Mouse (Mus musculus) kidney, embryonic 14.5 days (tissue): ENCODE data around the gene Bckdha. TPM values are rescaled to one million over a fixed set of nuclear protein-coding genes. Genes with fewer than 3 reads are reported as not detected.

ENCODE experiments used
- ATAC-seq: fragments of 200-750 bp; cut with Nextera tagmentation; 2 replicates; pipeline ENCODE4 v1.8.0; 2017; ENCODE audit warnings: moderate number of reproducible peaks, mild to moderate bottlenecking, moderate TSS enrichment, moderate library complexity; ENCODE audit not compliant: low FRiP score, low TSS enrichment
- H3K27ac ChIP-seq: fragments of 300-500 bp; sonication (generic); 2 replicates; pipeline ENCODE4 v1.5.1; 2014; ENCODE audit warnings: low read depth, mild to moderate bottlenecking, low read length, moderate library complexity, mixed read lengths
- H3K27me3 ChIP-seq: fragments of 300-500 bp; sonication (generic); 2 replicates; pipeline ENCODE4 v1.6.1; 2014; ENCODE audit warnings: mild to moderate bottlenecking, low read length; ENCODE audit not compliant: control insufficient read depth, insufficient read depth
- H3K36me3 ChIP-seq: fragments of 300-500 bp; sonication (generic); 2 replicates; pipeline ENCODE4 v1.6.1; 2014; ENCODE audit warnings: low read length, mixed read lengths; ENCODE audit not compliant: control insufficient read depth, insufficient read depth
- H3K4me1 ChIP-seq: fragments of 300-500 bp; sonication (generic); 2 replicates; pipeline ENCODE4 v1.6.1; 2014; ENCODE audit warnings: low read length, mixed read lengths; ENCODE audit not compliant: control insufficient read depth, insufficient read depth
- H3K4me2 ChIP-seq: fragments of 300-500 bp; sonication (generic); replicated peaks from 2 replicates; pipeline ENCODE4 v1.6.1; 2014; ENCODE audit warnings: low read depth, mild to moderate bottlenecking, low read length
- H3K4me3 ChIP-seq: fragments of 300-500 bp; sonication (generic); 2 replicates; pipeline ENCODE4 v1.5.1; 2014; ENCODE audit warnings: mild to moderate bottlenecking, low read length
- H3K9ac ChIP-seq: fragments of 300-500 bp; sonication (generic); 2 replicates; pipeline ENCODE4 v1.6.1; 2014; ENCODE audit warnings: low read depth, mild to moderate bottlenecking, low read length, moderate library complexity
- H3K9me3 ChIP-seq: fragments of 300-500 bp; sonication (generic); 2 replicates; pipeline ENCODE4 v1.6.1; 2016; ENCODE audit warnings: low read length; ENCODE audit not compliant: control insufficient read depth
- WGBS: fragments of 180-500 bp; shearing (Covaris S2); extraction: QIAGEN DNeasy Blood & Tissue Kit; methylation state at CpG from one replicate; pipeline ENCODE4 v1.1.7; 2014; 5-methylcytosine and 5-hydroxymethylcytosine counted together
- polyA plus RNA-seq: library from polyadenylated mRNA; unstranded; fragments of >200 nt; fragmentation: Nextera tagmentation; extraction: Ambion mirVana; gene quantifications from 2 replicates; pipeline ENCODE4 v1.2.1, GENCODE M21; 2014

Bckdha gene
- polyA plus RNA-seq, 1 experiment from 2014 or later, result 60.6 TPM

GRCm38 (mm10) chr7:25675405-25675804 lies 16.6 kb upstream of the Bckdha start:
- Histone ChIP-seq H3K9ac (no peak overlapping the region), H3K9me3 (no peaks in the 10 kb centered on the region), H3K36me3 (no peaks in the 10 kb centered on the region), H3K27me3 (peaks cover 30% of the 10 kb centered on the region), H3K4me2 (peak overlapping the region; percentile 60), H3K4me1 (peaks cover 11% of the 10 kb centered on the region; the same call in 1 of the 2 replicates), H3K4me3 (peak overlapping the region; percentile 36), H3K27ac (no peak overlapping the region)
- WGBS, result 40% methylated on average over 6 of the region's 6 CpGs
- ATAC-seq, result no peak

- Histone ChIP-seq H3K9me3 (no peaks in the 10 kb centered on the region), H3K4me3 (peak within 1 kb of the TSS; percentile 36), H3K4me1 (peaks cover 6% of the 10 kb centered on the region; the same call in 1 of the 2 replicates), H3K27me3 (peaks cover 30% of the 10 kb centered on the region), H3K9ac (peak within 1 kb of the TSS; percentile 45; the same call in 1 of the 2 replicates), H3K36me3 (no peaks in the 10 kb centered on the region), H3K27ac (no peak within 1 kb of the TSS), H3K4me2 (peak within 1 kb of the TSS; percentile 60)
- peak; percentile 37; the same call in 1 of the 2 replicates for ATAC-seq
- WGBS, result 2% methylated on average over 29 of the region's 29 CpGs
These were observed 16.0 kb upstream of the Bckdha start, which contains the start of gene Tmem91 for GRCm38 (mm10) chr7:25674719-25675300. TSS of gene Tmem91 (minus strand) at chr7:25675166.

GRCm38 (mm10) chr7:25674297-25674696 lies 15.5 kb upstream of the Bckdha start:
- H3K27me3 ChIP-seq, result peaks cover 30% of the 10 kb centered on the region
- H3K9ac ChIP-seq, result no peak overlapping the region
- H3K36me3 ChIP-seq, result no peaks in the 10 kb centered on the region; the same call in 1 of the 2 replicates
- H3K9me3 ChIP-seq, result no peaks in the 10 kb centered on the region
- no peak overlapping the region for H3K27ac ChIP-seq
- 38% methylated on average over 9 of the region's 9 CpGs for WGBS
- ATAC-seq, result no peak
- H3K4me3 ChIP-seq, result peak overlapping the region; percentile 36; the same call in 1 of the 2 replicates
- no peak overlapping the region; the same call in 1 of the 2 replicates for H3K4me2 ChIP-seq
- H3K4me1 ChIP-seq, result peaks cover 6% of the 10 kb centered on the region; the same call in 1 of the 2 replicates

- no peaks in the 10 kb centered on the region for H3K9me3 ChIP-seq
- no peak for ATAC-seq
- H3K9ac ChIP-seq, result no peak overlapping the region
- H3K27ac ChIP-seq, result no peak overlapping the region
- peaks cover 6% of the 10 kb centered on the region; the same call in 1 of the 2 replicates for H3K4me1 ChIP-seq
- H3K36me3 ChIP-seq, result peaks cover 13% of the 10 kb centered on the region
- H3K4me3 ChIP-seq, result no peak overlapping the region
- WGBS, result 52% methylated on average over 4 of the region's 4 CpGs
- H3K27me3 ChIP-seq, result peaks cover 30% of the 10 kb centered on the region
- H3K4me2 ChIP-seq, result no peak overlapping the region
These were observed 13.7 kb upstream of the Bckdha start for GRCm38 (mm10) chr7:25672442-25672841.

- Histone ChIP-seq H3K27me3 (peaks cover 30% of the 10 kb centered on the region), H3K4me1 (peaks cover 6% of the 10 kb centered on the region; the same call in 1 of the 2 replicates), H3K9me3 (no peaks in the 10 kb centered on the region), H3K36me3 (peaks cover 18% of the 10 kb centered on the region), H3K4me2 (no peak overlapping the region), H3K4me3 (no peak overlapping the region), H3K9ac (no peak overlapping the region), H3K27ac (no peak overlapping the region)
- 80% methylated on average over 2 of the region's 2 CpGs for WGBS
- ATAC-seq, result no peak
These were observed 12.9 kb upstream of the Bckdha start for GRCm38 (mm10) chr7:25671686-25672085.

- Histone ChIP-seq H3K27ac (no peak overlapping the region), H3K9me3 (no peaks in the 10 kb centered on the region), H3K4me2 (no peak overlapping the region), H3K4me1 (peaks cover 5% of the 10 kb centered on the region; the same call in 1 of the 2 replicates), H3K36me3 (peaks cover 30% of the 10 kb centered on the region), H3K9ac (no peak overlapping the region), H3K4me3 (no peak overlapping the region), H3K27me3 (peaks cover 17% of the 10 kb centered on the region; the same call in 1 of the 2 replicates)
- ATAC-seq, result no peak
- WGBS, result 88% methylated on average over 4 of the region's 4 CpGs
These were observed 11.3 kb upstream of the Bckdha start for GRCm38 (mm10) chr7:25670096-25670495.

- Histone ChIP-seq H3K4me1 (no peaks in the 10 kb centered on the region), H3K9ac (no peak overlapping the region), H3K4me2 (no peak overlapping the region), H3K36me3 (peaks cover 33% of the 10 kb centered on the region), H3K27me3 (peaks cover 13% of the 10 kb centered on the region; the same call in 1 of the 2 replicates), H3K9me3 (no peaks in the 10 kb centered on the region), H3K4me3 (no peak overlapping the region), H3K27ac (no peak overlapping the region)
- WGBS, result 78% methylated on average over 9 of the region's 9 CpGs
- ATAC-seq, result no peak
These were observed 10.8 kb upstream of the Bckdha start for GRCm38 (mm10) chr7:25669631-25670030.

- Histone ChIP-seq H3K4me3 (no peak overlapping the region), H3K4me1 (no peaks in the 10 kb centered on the region), H3K4me2 (no peak overlapping the region), H3K27ac (no peak overlapping the region), H3K27me3 (peaks cover 8% of the 10 kb centered on the region; the same call in 1 of the 2 replicates), H3K36me3 (peaks cover 37% of the 10 kb centered on the region), H3K9ac (no peak overlapping the region), H3K9me3 (no peaks in the 10 kb centered on the region)
- no peak for ATAC-seq
- 89% methylated on average over 10 of the region's 10 CpGs for WGBS
These were observed 10.4 kb upstream of the Bckdha start for GRCm38 (mm10) chr7:25669158-25669557.

GRCm38 (mm10) chr7:25666381-25666780 lies 7.6 kb upstream of the Bckdha start:
- H3K4me2 ChIP-seq, result no peak overlapping the region
- 92% methylated on average over 8 of the region's 8 CpGs for WGBS
- no peak overlapping the region for H3K9ac ChIP-seq
- H3K4me1 ChIP-seq, result no peaks in the 10 kb centered on the region
- peaks cover 51% of the 10 kb centered on the region for H3K36me3 ChIP-seq
- ATAC-seq, result no peak
- H3K9me3 ChIP-seq, result no peaks in the 10 kb centered on the region
- H3K27me3 ChIP-seq, result no peaks in the 10 kb centered on the region
- H3K4me3 ChIP-seq, result no peak overlapping the region
- no peak overlapping the region for H3K27ac ChIP-seq
